Mouse (Mus musculus): ENCODE measurements around the gene Tmem163.

The Tmem163 gene

GRCm38 (mm10) chr1:127651564-127651963 lies 27.8 kb downstream of the Tmem163 start:
- DNase-seq (ENCODE audit: low spot score in 2 of 2) = no peak

GRCm38 (mm10) chr1:127642976-127643769 lies 36.2 kb downstream of the Tmem163 start:
- no peak for DNase-seq (ENCODE audit: low spot score in 2 of 2)

GRCm38 (mm10) chr1:127637917-127638316 lies 41.4 kb downstream of the Tmem163 start:
- DNase-seq (ENCODE audit: low spot score in 2 of 2) = peak; percentile 42 to 69

GRCm38 (mm10) chr1:127627151-127627550 lies 52.2 kb downstream of the Tmem163 start:
- no peak for DNase-seq (ENCODE audit: low spot score in 2 of 2)

GRCm38 (mm10) chr1:127625577-127626362 lies 53.6 kb downstream of the Tmem163 start:
- DNase-seq (ENCODE audit: low spot score in 2 of 2) = peak; percentile 36 to 54

GRCm38 (mm10) chr1:127622349-127622748 lies 57.0 kb downstream of the Tmem163 start:
- no peak for DNase-seq (ENCODE audit: low spot score in 2 of 2)

GRCm38 (mm10) chr1:127619036-127619435 lies 60.3 kb downstream of the Tmem163 start:
- DNase-seq (ENCODE audit: low spot score in 2 of 2) = no peak

GRCm38 (mm10) chr1:127610378-127610777 lies 69.0 kb downstream of the Tmem163 start:
- no peak for DNase-seq (ENCODE audit: low spot score in 2 of 2)

- DNase-seq (ENCODE audit: low spot score in 2 of 2) = no peak
These were observed 69.5 kb downstream of the Tmem163 start for GRCm38 (mm10) chr1:127609814-127610213.

GRCm38 (mm10) chr1:127608326-127608725 lies 71.0 kb downstream of the Tmem163 start:
- DNase-seq (ENCODE audit: low spot score in 2 of 2) = no peak

GRCm38 (mm10) chr1:127603697-127604631 lies 75.4 kb downstream of the Tmem163 start:
- no peak for DNase-seq (ENCODE audit: low spot score in 2 of 2)

- DNase-seq (ENCODE audit: low spot score in 2 of 2) = peak in 1 of 2 experiments; percentile 16
These were observed 83.2 kb downstream of the Tmem163 start for GRCm38 (mm10) chr1:127596143-127596542.

GRCm38 (mm10) chr1:127595735-127596134 lies 83.6 kb downstream of the Tmem163 start:
- no peak for DNase-seq (ENCODE audit: low spot score in 2 of 2)

- DNase-seq (ENCODE audit: low spot score in 2 of 2) = no peak
These were observed 89.8 kb downstream of the Tmem163 start for GRCm38 (mm10) chr1:127589542-127589941.

GRCm38 (mm10) chr1:127587071-127587470 lies 92.3 kb downstream of the Tmem163 start:
- no peak for DNase-seq (ENCODE audit: low spot score in 2 of 2)

GRCm38 (mm10) chr1:127586156-127586555 lies 93.2 kb downstream of the Tmem163 start:
- DNase-seq (ENCODE audit: low spot score in 2 of 2) = no peak

- DNase-seq (ENCODE audit: low spot score in 2 of 2) = no peak
These were observed 101.4 kb downstream of the Tmem163 start for GRCm38 (mm10) chr1:127577981-127578380.

GRCm38 (mm10) chr1:127577083-127577482 lies 102.3 kb downstream of the Tmem163 start:
- DNase-seq (ENCODE audit: low spot score in 2 of 2) = peak in 1 of 2 experiments; percentile 28

- no peak for DNase-seq (ENCODE audit: low spot score in 2 of 2)
These were observed 102.8 kb downstream of the Tmem163 start for GRCm38 (mm10) chr1:127576563-127576962.

- DNase-seq (ENCODE audit: low spot score in 2 of 2) = no peak
These were observed 103.2 kb downstream of the Tmem163 start for GRCm38 (mm10) chr1:127576143-127576542.

GRCm38 (mm10) chr1:127575692-127576091 lies 103.7 kb downstream of the Tmem163 start:
- DNase-seq (ENCODE audit: low spot score in 2 of 2) = no peak

GRCm38 (mm10) chr1:127573186-127573585 lies 106.2 kb downstream of the Tmem163 start:
- no peak for DNase-seq (ENCODE audit: low spot score in 2 of 2)
